Mouse (Mus musculus) lung, adult 2 months (tissue): ENCODE data around the gene A930018P22Rik. TPM values are rescaled to one million over a fixed set of nuclear protein-coding genes. Genes with fewer than 3 reads are reported as not detected.
"Not testable (repeated sequence)": the region's sequence is repeated elsewhere in the genome, so short reads cannot be mapped to it uniquely, and the experiment has no call there.

Source experiments
- DNase-seq: peaks from one replicate; pipeline ENCODE4 v3.0.0; 2022
- H3K4me1 ChIP-seq: fragments of 200-500 bp; 2 replicates; pipeline ENCODE4 v1.6.1; 2011; ENCODE audit warnings: low read length; ENCODE audit not compliant: control insufficient read depth, insufficient read depth
- H3K4me3 ChIP-seq: fragments of 200-500 bp; replicated peaks from 2 replicates; pipeline ENCODE3; 2011; ENCODE audit warnings: low read depth, mild to moderate bottlenecking, control low read depth, low read length; ENCODE audit errors: extremely low read depth
- CTCF ChIP-seq: fragments of 200-500 bp; IDR thresholded peaks from 2 replicates; pipeline ENCODE4 v1.5.1; 2011; ENCODE audit warnings: mild to moderate bottlenecking, low read length, control low read depth; ENCODE audit not compliant: insufficient read depth
- POLR2A ChIP-seq: fragments of 200-500 bp; IDR thresholded peaks from 2 replicates; pipeline ENCODE4 v1.6.1; 2011; ENCODE audit warnings: low read depth, mild to moderate bottlenecking, control low read depth, low read length, borderline replicate concordance; ENCODE audit errors: extremely low read depth
- WGBS: fragments of 180-500 bp; shearing (Covaris S2); methylation state at CpG from one replicate; pipeline ENCODE4 v1.1.7; 2018; 5-methylcytosine and 5-hydroxymethylcytosine counted together
- polyA plus RNA-seq: library from polyadenylated mRNA; depleted of rRNA; stranded (reverse); fragments of >200 nt; gene quantifications from 2 replicates; pipeline ENCODE4 v1.2.3, GENCODE M21; 2012; rRNA removed

The A930018P22Rik gene
- 0.26 TPM in 1 of 2 replicates, not detected in the other for polyA plus RNA-seq

DNA sequence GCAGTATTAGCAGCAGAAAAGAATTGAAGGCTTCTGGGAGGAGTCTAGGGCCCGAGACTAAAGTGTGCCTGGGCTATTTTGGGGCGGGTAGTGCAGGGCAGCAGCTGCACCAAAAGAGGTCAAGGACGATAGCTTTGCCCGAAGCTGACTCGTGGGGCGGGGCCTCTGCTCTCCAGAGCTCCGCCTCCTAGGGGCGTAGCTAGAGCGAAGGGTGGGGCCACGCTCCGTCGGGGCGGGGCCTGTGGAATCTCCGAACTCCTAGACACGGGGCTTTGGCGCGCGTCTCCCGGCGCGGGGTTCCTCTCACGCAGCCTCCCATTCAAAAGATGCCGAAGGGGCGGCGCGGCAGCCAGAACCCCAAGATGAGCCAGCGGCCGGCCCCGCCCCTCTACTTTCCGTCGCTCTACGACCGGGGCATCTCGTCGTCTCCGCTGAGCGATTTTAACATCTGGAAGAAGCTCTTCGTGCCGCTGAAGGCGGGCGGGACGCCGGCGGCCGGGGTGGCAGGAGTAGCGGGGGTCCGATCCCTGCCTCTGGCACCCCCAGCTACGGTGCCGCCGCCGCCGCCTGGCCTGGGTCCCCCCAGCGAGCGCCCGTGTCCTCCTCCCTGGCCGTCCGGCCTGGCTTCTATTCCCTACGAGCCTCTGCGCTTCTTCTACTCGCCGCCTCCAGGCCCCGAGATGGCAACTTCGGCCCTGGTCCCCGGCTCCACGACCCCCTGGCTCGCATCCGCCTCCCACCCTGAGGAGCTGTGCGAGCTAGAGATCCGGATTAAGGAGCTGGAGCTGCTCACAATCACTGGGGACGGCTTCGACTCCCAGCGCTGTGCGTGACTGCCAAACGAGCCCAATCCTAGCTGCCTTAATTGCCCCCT, at the start of gene A930018P22Rik:
TSS of gene A930018P22Rik (plus strand) at position 265 of the 874 bp plus-strand sequence.
- TF ChIP-seq POLR2A, result peak; percentile 18; the same call in 1 of the 2 replicates
- TF ChIP-seq CTCF, result no peak
- under 1% methylated on average over 74 of the region's 74 CpGs for whole genome bisulfite sequencing
- peaks cover 4% of the 10 kb centered on the region; the same call in 1 of the 2 replicates for H3K4me1 ChIP-seq
- peak within 1 kb of the TSS; percentile 68 for H3K4me3 ChIP-seq
- peak; percentile 93 for DNase-seq

DNA sequence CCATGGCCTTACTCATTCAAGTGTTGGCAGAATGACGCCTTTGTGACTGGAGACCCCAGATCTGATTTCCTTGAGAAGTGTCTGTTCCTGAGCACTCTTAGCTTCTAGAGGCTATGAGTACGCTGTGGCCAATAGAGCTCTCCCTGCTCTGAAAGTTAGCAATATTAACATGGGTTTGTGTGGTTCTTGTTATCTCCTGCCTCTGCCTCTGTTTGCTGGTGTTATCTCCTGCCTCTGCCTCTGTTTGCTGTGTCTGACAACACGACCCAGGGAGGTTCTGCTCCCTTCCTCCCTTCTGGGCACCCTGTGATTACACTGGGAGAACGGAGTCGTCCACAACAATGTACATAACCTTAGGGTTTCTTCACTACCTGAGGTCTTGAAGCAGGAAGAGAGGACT, 44.3 kb upstream of the A930018P22Rik start:
- not testable (repeated sequence) for H3K4me1 ChIP-seq, H3K4me3 ChIP-seq, DNase-seq
- WGBS, result 64% methylated on average over 5 of the region's 5 CpGs

- not testable (repeated sequence) for DNase-seq, H3K4me1 ChIP-seq, H3K4me3 ChIP-seq
- no CpG with 5 or more reads among the region's 1 CpGs for WGBS
Observed at GRCm38 (mm10) chr2:104081436-104082050, 41.0 kb upstream of the A930018P22Rik start.

GRCm38 (mm10) chr2:104082474-104082873, 40.1 kb upstream of the A930018P22Rik start:
- Histone ChIP-seq H3K4me1 (no peaks in the 10 kb centered on the region), H3K4me3 (no peak overlapping the region)
- TF ChIP-seq POLR2A, result no peak
- no peak for TF ChIP-seq CTCF
- DNase-seq, result no peak

- H3K4me1 ChIP-seq, DNase-seq, H3K4me3 ChIP-seq: not testable (repeated sequence)
Observed at GRCm38 (mm10) chr2:104084027-104084426, 38.5 kb upstream of the A930018P22Rik start.

- H3K4me1 ChIP-seq, DNase-seq, H3K4me3 ChIP-seq: not testable (repeated sequence)
- 83% methylated on average over 1 of the region's 1 CpGs for whole genome bisulfite sequencing
Observed at GRCm38 (mm10) chr2:104087562-104087961, 35.0 kb upstream of the A930018P22Rik start.

- Histone ChIP-seq H3K4me1 (no peaks in the 10 kb centered on the region), H3K4me3 (no peak overlapping the region)
- TF ChIP-seq POLR2A, result no peak
- TF ChIP-seq CTCF, result no peak
- WGBS, result 76% methylated on average over 2 of the region's 2 CpGs
- no peak for DNase-seq
Observed at GRCm38 (mm10) chr2:104093305-104093704, 29.3 kb upstream of the A930018P22Rik start.

DNA sequence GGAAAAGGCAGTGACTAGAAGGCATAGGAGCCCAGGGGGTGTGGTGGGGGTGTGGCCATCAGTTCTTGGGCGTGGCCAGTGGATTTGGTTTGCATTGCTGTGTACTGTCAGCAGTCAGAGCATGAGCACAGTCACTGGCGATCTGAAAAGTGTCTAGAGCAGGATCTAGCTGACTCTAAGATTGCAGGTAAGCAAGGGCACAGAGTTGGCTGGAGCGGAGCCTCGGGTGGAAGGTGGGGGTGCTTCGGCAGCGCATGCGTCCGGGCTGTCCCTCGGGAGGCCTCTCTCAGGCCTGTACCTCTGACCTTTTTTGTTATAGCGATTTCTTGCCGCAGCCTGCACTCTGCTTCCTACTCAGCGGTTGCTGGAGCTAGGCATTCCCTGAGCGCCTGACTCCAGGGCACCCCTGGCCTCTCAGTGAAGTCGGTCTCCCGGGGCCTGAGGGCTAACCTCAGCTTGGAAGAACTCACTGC, 26.8 kb upstream of the A930018P22Rik start, which contains the start of gene Cd59a:
TSS of gene Cd59a (plus strand) at position 61 of the 473 bp plus-strand sequence.
- peak within 1 kb of the TSS; percentile 61 for H3K4me3 ChIP-seq
- peak; percentile 71 for DNase-seq
- H3K4me1 ChIP-seq, result no peaks in the 10 kb centered on the region
- 2% methylated on average over 15 of the region's 15 CpGs for WGBS
- TF ChIP-seq CTCF, result no peak
- peak; percentile 47; the same call in 1 of the 2 replicates for TF ChIP-seq POLR2A

DNA sequence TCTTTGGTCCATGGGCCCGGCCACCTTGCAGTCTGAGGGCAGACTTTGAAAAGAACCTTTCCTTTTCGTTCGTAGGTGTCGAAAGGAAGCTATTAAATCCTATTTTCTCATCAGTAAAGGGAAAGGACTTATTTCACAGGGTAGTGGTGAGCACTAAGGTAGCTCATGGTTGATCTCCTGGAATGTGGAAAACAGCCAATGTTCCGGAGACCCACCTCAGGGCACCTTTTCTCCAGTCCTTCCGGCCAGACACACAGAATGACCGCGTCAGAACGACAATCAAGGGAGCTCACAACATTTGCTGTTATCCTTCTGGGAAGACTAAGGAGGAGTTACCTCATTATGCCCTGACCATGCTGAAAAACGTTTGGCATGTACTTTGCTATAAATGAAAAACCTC, 26.3 kb upstream of the A930018P22Rik start:
- no peaks in the 10 kb centered on the region for H3K4me1 ChIP-seq
- TF ChIP-seq POLR2A, result no peak
- TF ChIP-seq CTCF, result no peak
- peak overlapping the region; percentile 61 for H3K4me3 ChIP-seq
- WGBS, result 44% methylated on average over 10 of the region's 10 CpGs
- DNase-seq, result no peak

- not testable (repeated sequence) for H3K4me1 ChIP-seq, H3K4me3 ChIP-seq, DNase-seq
- 91% methylated on average over 1 of the region's 1 CpGs for WGBS
Observed at GRCm38 (mm10) chr2:104096796-104097195, 25.8 kb upstream of the A930018P22Rik start.

- DNase-seq, H3K4me1 ChIP-seq, H3K4me3 ChIP-seq: not testable (repeated sequence)
- 93% methylated on average over 4 of the region's 4 CpGs for WGBS
Observed at GRCm38 (mm10) chr2:104097396-104097795, 25.2 kb upstream of the A930018P22Rik start.
